Mouse (Mus musculus): ENCODE results near the gene Brat1. TPM values are rescaled to one million over a fixed set of nuclear protein-coding genes. Genes with fewer than 3 reads are reported as not detected.

The Brat1 gene
- polyA plus RNA-seq, 1 experiment from 2014 or later = 17.1 TPM

GRCm38 (mm10) chr5:140684343-140685148 lies 20.3 kb upstream of the Brat1 start:
- no peaks in the 10 kb centered on the region for H3K4me1 ChIP-seq (replicated peaks; ENCODE audit: control insufficient read depth, insufficient read depth, low read length)
- H3K4me2 ChIP-seq (ENCODE audit: low read depth, low read length, severe bottlenecking) = no peak overlapping the region
- H3K9me3 ChIP-seq (ENCODE audit: control insufficient read depth, low read length) = no peaks in the 10 kb centered on the region
- no peak overlapping the region for H3K9ac ChIP-seq (ENCODE audit: low read length)
- no peak overlapping the region for H3K4me3 ChIP-seq (ENCODE audit: low read depth, low read length)
- ATAC-seq (replicated peaks; ENCODE audit: low FRiP score) (peak; percentile 63), DNase-seq (ENCODE audit: low spot score) (peak; percentile 71)
- no peak overlapping the region for H3K27ac ChIP-seq (ENCODE audit: low read depth, low read length)
- H3K36me3 ChIP-seq (ENCODE audit: control insufficient read depth, insufficient read depth, low read length) = no peaks in the 10 kb centered on the region; the same call in 1 of the 2 replicates
- H3K27me3 ChIP-seq (ENCODE audit: control insufficient read depth, insufficient read depth, low read length) = no peaks in the 10 kb centered on the region
- WGBS = 65% methylated on average over 16 of the region's 16 CpGs

DNA sequence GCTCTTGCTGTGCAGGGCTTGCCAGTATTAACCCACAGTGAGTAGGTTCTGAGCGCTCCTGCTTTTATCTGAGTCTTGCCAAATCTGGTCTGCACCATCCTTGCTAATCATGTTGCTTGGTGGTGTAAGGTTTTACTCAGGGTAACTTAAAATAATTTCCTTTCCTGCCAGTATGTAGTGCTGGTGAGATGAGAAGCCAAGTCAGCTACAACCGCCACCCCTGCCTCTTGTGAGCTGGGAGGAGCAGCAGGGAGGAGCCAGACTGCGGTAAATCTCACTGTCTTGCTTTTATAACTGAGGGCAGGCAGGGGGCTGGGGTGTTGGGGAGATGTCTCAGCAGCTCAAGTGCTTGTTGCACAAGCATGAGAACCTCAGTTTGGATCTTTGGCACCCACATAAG lies 16.4 kb upstream of the Brat1 start:
- Histone ChIP-seq H3K27ac (ENCODE audit: low read depth, low read length) (no peak overlapping the region), H3K4me1 (replicated peaks; ENCODE audit: control insufficient read depth, insufficient read depth, low read length) (no peaks in the 10 kb centered on the region), H3K4me3 (ENCODE audit: low read depth, low read length) (no peak overlapping the region), H3K4me2 (ENCODE audit: low read depth, low read length, severe bottlenecking) (no peak overlapping the region), H3K9me3 (ENCODE audit: control insufficient read depth, low read length) (no peaks in the 10 kb centered on the region), H3K36me3 (ENCODE audit: control insufficient read depth, insufficient read depth, low read length) (no peaks in the 10 kb centered on the region; the same call in 1 of the 2 replicates), H3K27me3 (ENCODE audit: control insufficient read depth, insufficient read depth, low read length) (no peaks in the 10 kb centered on the region), H3K9ac (ENCODE audit: low read length) (no peak overlapping the region)
- ATAC-seq (replicated peaks; ENCODE audit: low FRiP score) = no peak
- 87% methylated on average over 3 of the region's 3 CpGs for WGBS
- no peak for DNase-seq (ENCODE audit: low spot score)

DNA sequence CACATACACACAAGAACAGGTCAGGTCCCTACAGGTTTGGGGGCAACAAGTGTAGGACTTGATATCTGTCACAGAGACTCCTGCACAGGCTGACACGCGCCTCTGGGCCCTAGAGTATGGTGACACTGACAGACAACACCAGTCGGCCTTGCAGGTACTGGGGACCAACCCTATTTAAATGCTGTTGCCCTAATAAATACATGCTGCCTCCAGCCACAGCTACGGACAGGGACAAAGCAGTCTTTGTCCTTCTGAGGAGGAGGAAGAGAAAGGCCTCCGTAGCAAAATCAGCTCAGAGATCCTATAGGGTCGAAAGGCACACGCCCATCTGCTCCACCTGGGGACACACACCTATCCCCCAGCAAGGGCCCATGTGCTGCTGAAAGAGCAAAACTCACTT lies 8.8 kb upstream of the Brat1 start:
- Histone ChIP-seq H3K4me1 (replicated peaks; ENCODE audit: control insufficient read depth, insufficient read depth, low read length) (peaks cover under 1% of the 10 kb centered on the region), H3K27ac (ENCODE audit: low read depth, low read length) (no peak overlapping the region), H3K9me3 (ENCODE audit: control insufficient read depth, low read length) (no peaks in the 10 kb centered on the region), H3K36me3 (ENCODE audit: control insufficient read depth, insufficient read depth, low read length) (no peaks in the 10 kb centered on the region; the same call in 1 of the 2 replicates), H3K4me2 (ENCODE audit: low read depth, low read length, severe bottlenecking) (no peak overlapping the region), H3K4me3 (ENCODE audit: low read depth, low read length) (no peak overlapping the region), H3K9ac (ENCODE audit: low read length) (no peak overlapping the region), H3K27me3 (ENCODE audit: control insufficient read depth, insufficient read depth, low read length) (no peaks in the 10 kb centered on the region)
- 81% methylated on average over 7 of the region's 7 CpGs for WGBS
- DNase-seq (ENCODE audit: low spot score) (no peak), ATAC-seq (replicated peaks; ENCODE audit: low FRiP score) (no peak)

DNA sequence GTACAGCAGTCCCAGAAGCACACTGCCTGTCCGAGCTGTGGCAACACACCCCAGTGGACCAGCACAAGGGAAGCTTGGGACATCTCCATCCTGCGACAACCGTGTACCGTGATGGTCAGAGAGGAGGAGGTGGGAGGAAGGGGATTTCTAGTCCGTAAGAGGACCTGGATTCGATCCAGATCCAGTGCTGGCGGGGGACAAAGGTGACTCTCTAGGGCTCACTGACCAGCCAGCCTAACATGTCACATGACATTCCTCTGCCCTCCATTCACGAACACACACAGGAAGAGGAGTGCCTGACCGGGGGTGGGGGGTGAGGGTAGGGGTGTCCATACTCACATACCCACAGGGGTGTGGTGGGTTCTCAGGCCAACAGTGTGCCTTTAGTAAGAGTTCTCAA lies 5.0 kb upstream of the Brat1 start:
- Histone ChIP-seq H3K36me3 (ENCODE audit: control insufficient read depth, insufficient read depth, low read length) (no peaks in the 10 kb centered on the region; the same call in 1 of the 2 replicates), H3K27me3 (ENCODE audit: control insufficient read depth, insufficient read depth, low read length) (no peaks in the 10 kb centered on the region), H3K9ac (ENCODE audit: low read length) (no peak overlapping the region), H3K9me3 (ENCODE audit: control insufficient read depth, low read length) (no peaks in the 10 kb centered on the region), H3K27ac (ENCODE audit: low read depth, low read length) (no peak overlapping the region), H3K4me1 (replicated peaks; ENCODE audit: control insufficient read depth, insufficient read depth, low read length) (peaks cover 10% of the 10 kb centered on the region), H3K4me3 (ENCODE audit: low read depth, low read length) (no peak overlapping the region), H3K4me2 (ENCODE audit: low read depth, low read length, severe bottlenecking) (no peak overlapping the region)
- ATAC-seq (replicated peaks; ENCODE audit: low FRiP score) (no peak), DNase-seq (ENCODE audit: low spot score) (no peak)
- 86% methylated on average over 9 of the region's 9 CpGs for WGBS

DNA sequence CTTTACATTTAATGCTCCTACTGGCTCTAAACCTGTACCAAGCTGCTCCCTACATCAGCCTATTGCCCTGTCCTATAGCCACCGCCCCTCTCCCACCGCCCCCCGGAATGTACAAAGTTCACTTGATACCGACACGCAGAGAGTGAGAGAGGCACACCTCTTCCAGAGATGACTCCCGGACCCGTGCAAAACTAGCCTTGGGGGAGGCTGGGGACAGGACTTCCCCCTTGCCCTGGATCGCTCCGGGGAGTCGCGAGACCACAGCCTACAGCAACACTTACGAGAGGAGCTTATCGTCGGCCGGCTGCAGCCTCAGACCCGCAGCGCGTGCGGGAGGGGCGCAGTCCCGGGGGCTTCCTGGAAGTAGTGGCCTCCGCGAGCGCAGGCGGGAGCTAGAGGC lies 3.1 kb upstream of the Brat1 start:
- peak; percentile 9 for ATAC-seq (replicated peaks; ENCODE audit: low FRiP score)
- H3K9me3 ChIP-seq (ENCODE audit: control insufficient read depth, low read length) = no peaks in the 10 kb centered on the region
- no peak for DNase-seq (ENCODE audit: low spot score)
- peak overlapping the region; percentile 83 for H3K4me3 ChIP-seq (ENCODE audit: low read depth, low read length)
- WGBS = under 1% methylated on average over 25 of the region's 25 CpGs
- no peaks in the 10 kb centered on the region; the same call in 1 of the 2 replicates for H3K36me3 ChIP-seq (ENCODE audit: control insufficient read depth, insufficient read depth, low read length)
- H3K4me1 ChIP-seq (replicated peaks; ENCODE audit: control insufficient read depth, insufficient read depth, low read length) = peaks cover 13% of the 10 kb centered on the region
- H3K4me2 ChIP-seq (ENCODE audit: low read depth, low read length, severe bottlenecking) = peak overlapping the region; percentile 90
- H3K27me3 ChIP-seq (ENCODE audit: control insufficient read depth, insufficient read depth, low read length) = no peaks in the 10 kb centered on the region
- H3K9ac ChIP-seq (ENCODE audit: low read length) = peak overlapping the region; percentile 83
- H3K27ac ChIP-seq (ENCODE audit: low read depth, low read length) = peak overlapping the region; percentile 53; the same call in 1 of the 2 replicates

GRCm38 (mm10) chr5:140702103-140702513 lies 2.7 kb upstream of the Brat1 start, which contains the start of gene Iqce:
TSS of gene Iqce (minus strand) at chr5:140702378.
- H3K4me1 ChIP-seq (replicated peaks; ENCODE audit: control insufficient read depth, insufficient read depth, low read length) = peaks cover 13% of the 10 kb centered on the region
- WGBS = under 1% methylated on average over 33 of the region's 33 CpGs
- peak within 1 kb of the TSS; percentile 83 for H3K9ac ChIP-seq (ENCODE audit: low read length)

DNA sequence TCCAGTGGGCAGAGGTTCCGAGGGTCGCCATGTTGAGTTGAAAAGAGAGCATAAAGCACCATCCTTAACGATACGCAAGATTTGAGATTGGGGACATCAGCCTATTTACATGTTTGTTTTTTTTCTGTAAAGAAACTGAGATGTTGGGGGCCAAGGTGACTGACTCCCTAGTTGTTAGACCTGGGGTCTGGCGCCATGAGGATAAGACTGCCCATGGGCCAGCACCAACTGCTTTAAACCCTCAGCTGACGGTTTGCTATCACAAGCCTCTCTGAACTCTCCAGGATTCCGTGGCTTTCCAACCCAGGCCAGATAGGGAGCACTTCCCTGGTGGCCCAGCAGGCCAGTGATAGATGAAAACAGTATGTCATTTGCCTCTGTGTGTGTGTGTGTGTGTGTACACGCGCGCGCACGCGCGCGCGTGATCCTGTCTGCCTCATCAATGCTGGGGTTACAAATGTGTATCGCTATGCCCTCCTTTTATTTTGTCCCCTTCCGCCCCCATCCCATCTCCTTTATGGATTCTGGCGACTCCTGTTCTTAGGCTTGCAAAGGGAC lies 2.1 kb upstream of the Brat1 start:
- no peaks in the 10 kb centered on the region for H3K27me3 ChIP-seq (ENCODE audit: control insufficient read depth, insufficient read depth, low read length)
- peak overlapping the region; percentile 0; the same call in 1 of the 2 replicates for H3K27ac ChIP-seq (ENCODE audit: low read depth, low read length)
- H3K9ac ChIP-seq (ENCODE audit: low read length) = peak overlapping the region; percentile 83
- 64% methylated on average over 19 of the region's 19 CpGs for WGBS
- H3K4me3 ChIP-seq (ENCODE audit: low read depth, low read length) = peak overlapping the region; percentile 83
- peak overlapping the region; percentile 90 for H3K4me2 ChIP-seq (ENCODE audit: low read depth, low read length, severe bottlenecking)
- no peaks in the 10 kb centered on the region for H3K9me3 ChIP-seq (ENCODE audit: control insufficient read depth, low read length)
- H3K4me1 ChIP-seq (replicated peaks; ENCODE audit: control insufficient read depth, insufficient read depth, low read length) = peaks cover 13% of the 10 kb centered on the region
- H3K36me3 ChIP-seq (ENCODE audit: control insufficient read depth, insufficient read depth, low read length) = no peaks in the 10 kb centered on the region; the same call in 1 of the 2 replicates
- no peak for ATAC-seq (replicated peaks; ENCODE audit: low FRiP score)
- DNase-seq (ENCODE audit: low spot score) = no peak

More at GRCm38 (mm10) chr5:140702103-140702513, 2.7 kb upstream of the Brat1 start, which contains the start of gene Iqce:
- peak within 1 kb of the TSS; percentile 53; the same call in 1 of the 2 replicates for H3K27ac ChIP-seq (ENCODE audit: low read depth, low read length)
- H3K4me3 ChIP-seq (ENCODE audit: low read depth, low read length) = peak within 1 kb of the TSS; percentile 83
- H3K27me3 ChIP-seq (ENCODE audit: control insufficient read depth, insufficient read depth, low read length) = no peaks in the 10 kb centered on the region
- no peaks in the 10 kb centered on the region for H3K9me3 ChIP-seq (ENCODE audit: control insufficient read depth, low read length)
- H3K36me3 ChIP-seq (ENCODE audit: control insufficient read depth, insufficient read depth, low read length) = no peaks in the 10 kb centered on the region; the same call in 1 of the 2 replicates
- peak; percentile 97 for DNase-seq (ENCODE audit: low spot score)
- peak; percentile 65 for ATAC-seq (replicated peaks; ENCODE audit: low FRiP score)
- H3K4me2 ChIP-seq (ENCODE audit: low read depth, low read length, severe bottlenecking) = peak within 1 kb of the TSS; percentile 90

GRCm38 (mm10) chr5:140703480-140704377 lies 1.1 kb upstream of the Brat1 start:
- Histone ChIP-seq H3K27ac (ENCODE audit: low read depth, low read length) (no peak overlapping the region), H3K4me3 (ENCODE audit: low read depth, low read length) (peak overlapping the region; percentile 65; the same call in 1 of the 2 replicates), H3K4me2 (ENCODE audit: low read depth, low read length, severe bottlenecking) (peak overlapping the region; percentile 48), H3K9ac (ENCODE audit: low read length) (no peak overlapping the region), H3K27me3 (ENCODE audit: control insufficient read depth, insufficient read depth, low read length) (no peaks in the 10 kb centered on the region), H3K36me3 (ENCODE audit: control insufficient read depth, insufficient read depth, low read length) (no peaks in the 10 kb centered on the region), H3K9me3 (ENCODE audit: control insufficient read depth, low read length) (no peaks in the 10 kb centered on the region), H3K4me1 (replicated peaks; ENCODE audit: control insufficient read depth, insufficient read depth, low read length) (peaks cover 13% of the 10 kb centered on the region)
- ATAC-seq (replicated peaks; ENCODE audit: low FRiP score) (no peak), DNase-seq (ENCODE audit: low spot score) (peak; percentile 55)
- WGBS = 38% methylated on average over 17 of the region's 17 CpGs

Measured in forebrain, embryonic 11.5 days (tissue).